9 mouse cellular contexts compared by ENCODE assay signal in the genomic region with DNA sequence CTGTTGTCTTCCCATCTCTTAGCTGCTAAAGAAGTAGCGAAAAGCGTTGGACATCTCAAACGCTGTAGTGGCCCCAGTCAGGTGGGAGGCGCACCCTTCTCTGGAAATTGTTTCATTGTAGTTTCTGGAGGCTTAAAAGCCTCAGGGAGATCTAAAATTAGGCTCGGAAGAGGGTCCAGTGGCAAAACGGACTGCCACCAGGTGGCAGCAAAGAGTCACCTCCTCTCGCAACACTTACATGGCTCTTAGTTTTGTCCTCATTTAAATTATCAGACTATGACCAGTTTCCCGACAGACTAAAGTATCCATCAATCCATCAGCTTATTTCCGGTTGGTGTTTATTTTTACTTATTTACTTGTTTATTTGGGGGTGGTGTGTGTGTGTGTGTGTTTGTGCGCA.
A peak's percentile ranks its signal among the peaks of the same experiment; 100 is the strongest.
DNase-seq lines count a peak whose midpoint lies in the region; ATAC-seq lines count a peak whose summit lies in the region.
"Had no signal": no experiment of that assay in that cellular context is flagged by ENCODE, and none has a peak within 500 bp of the region (broad histone marks: within the 10 kb centered on the region; RNA-seq: fewer than 3 reads in every experiment).

No protein-coding gene starts in this region.

- no peaks in the 10 kb centered on the region for H3K4me1 ChIP-seq in heart, embryonic 10.5 days
- H3K4me1 ChIP-seq in hindbrain, embryonic 12.5 days: no peaks in the 10 kb centered on the region
- H3K4me1 ChIP-seq in midbrain, embryonic 12.5 days: no peaks in the 10 kb centered on the region

- no peak overlapping the region for H3K4me3 ChIP-seq in heart, embryonic 10.5 days
- H3K4me3 ChIP-seq in hindbrain, embryonic 12.5 days: no peak overlapping the region
- no peak overlapping the region for H3K4me3 ChIP-seq in midbrain, embryonic 12.5 days

- ATAC-seq in hindbrain, embryonic 12.5 days (ENCODE audit: low FRiP score): 0 out of 2 replicates have a peak, but pooled peaks have one; percentile 48
- peak; percentile 68; the same call in 1 of the 2 replicates for ATAC-seq in midbrain, embryonic 12.5 days (ENCODE audit: low FRiP score, low read depth)

- no peaks in the 10 kb centered on the region for H3K36me3 ChIP-seq in heart, embryonic 10.5 days
- H3K36me3 ChIP-seq in hindbrain, embryonic 12.5 days: no peaks in the 10 kb centered on the region
- H3K36me3 ChIP-seq in midbrain, embryonic 12.5 days: no peaks in the 10 kb centered on the region

- intact Hi-C loops in heart, postnatal 14 days (cut with DNase I): loop anchor here (1.0 kb wide), 1 partner anchor 262 kb away; no protein-coding TSS in a partner anchor

- H3K4me2 ChIP-seq in hindbrain, embryonic 12.5 days (replicated peaks): no peak overlapping the region
- H3K4me2 ChIP-seq in midbrain, embryonic 12.5 days (replicated peaks): no peak overlapping the region

- WGBS in heart, embryonic 10.5 days: 30% methylated on average over 10 of the region's 10 CpGs
- WGBS in hindbrain, embryonic 12.5 days: 29% methylated on average over 10 of the region's 10 CpGs
- WGBS in midbrain, embryonic 12.5 days: 21% methylated on average over 10 of the region's 10 CpGs

- no peak overlapping the region for H3K27ac ChIP-seq in heart, embryonic 10.5 days
- no peak overlapping the region for H3K27ac ChIP-seq in hindbrain, embryonic 12.5 days
- H3K27ac ChIP-seq in midbrain, embryonic 12.5 days (replicated peaks): no peak overlapping the region
- H3K27ac ChIP-seq: macrophage had no signal

- H3K9me3 ChIP-seq in heart, embryonic 10.5 days: no peaks in the 10 kb centered on the region
- no peaks in the 10 kb centered on the region for H3K9me3 ChIP-seq in hindbrain, embryonic 12.5 days (replicated peaks)
- no peaks in the 10 kb centered on the region for H3K9me3 ChIP-seq in midbrain, embryonic 12.5 days

- no peak overlapping the region for H3K9ac ChIP-seq in hindbrain, embryonic 12.5 days
- no peak overlapping the region for H3K9ac ChIP-seq in midbrain, embryonic 12.5 days (replicated peaks)

- H3K27me3 ChIP-seq in heart, embryonic 10.5 days (ENCODE audit: insufficient read depth, poor library complexity, severe bottlenecking): no peaks in the 10 kb centered on the region
- H3K27me3 ChIP-seq in hindbrain, embryonic 12.5 days: no peaks in the 10 kb centered on the region
- H3K27me3 ChIP-seq in midbrain, embryonic 12.5 days: no peaks in the 10 kb centered on the region

- DNase-seq in heart, postnatal 14 days: peak; percentile 53 to 71
- DNase-seq in heart, embryonic 10.5 days (ENCODE audit: low spot score): no peak
- peak; percentile 45 for DNase-seq in adrenal gland, adult 2 months
- peak; percentile 74 for DNase-seq in embryo, embryonic 10 days (ENCODE audit: low spot score)
- peak; percentile 65 for DNase-seq in left cerebral cortex, adult 11 months (ENCODE audit: low spot score)
- DNase-seq in thymus, postnatal 0 days (ENCODE audit: low spot score): peak; percentile 47
